Mouse (Mus musculus) thymus, adult 2 months (tissue): ENCODE results near the gene Slc36a3. TPM values are rescaled to one million over a fixed set of nuclear protein-coding genes. Genes with fewer than 3 reads are reported as not detected.

Experiments used
- DNase-seq: peaks from one replicate; pipeline ENCODE4 v3.0.0; 2021
- H3K27ac ChIP-seq: fragments of 200-500 bp; 2 replicates; pipeline ENCODE4 v1.5.1; 2012; ENCODE audit warnings: low read length, control low read depth; ENCODE audit not compliant: control insufficient read depth, insufficient read depth
- H3K27me3 ChIP-seq: fragments of 200-500 bp; 2 replicates; pipeline ENCODE4 v1.6.1; 2012; ENCODE audit warnings: mild to moderate bottlenecking, low read length, moderate library complexity, mixed read lengths; ENCODE audit not compliant: control insufficient read depth, insufficient read depth
- H3K36me3 ChIP-seq: fragments of 200-500 bp; 2 replicates; pipeline ENCODE4 v1.6.1; 2012; ENCODE audit warnings: mild to moderate bottlenecking, low read length, moderate library complexity; ENCODE audit not compliant: control insufficient read depth, insufficient read depth
- H3K4me1 ChIP-seq: fragments of 200-500 bp; replicated peaks from 2 replicates; pipeline ENCODE4 v1.6.1; 2012; ENCODE audit warnings: low read length; ENCODE audit not compliant: control insufficient read depth, insufficient read depth
- H3K4me3 ChIP-seq: fragments of 200-500 bp; 2 replicates; pipeline ENCODE4 v1.5.1; 2012; ENCODE audit warnings: mild to moderate bottlenecking, low read length, control low read depth, moderate library complexity; ENCODE audit not compliant: control insufficient read depth, insufficient read depth
- CTCF ChIP-seq: fragments of 200-500 bp; IDR thresholded peaks from 2 replicates; pipeline ENCODE4 v1.5.1; 2012; ENCODE audit warnings: mild to moderate bottlenecking, control low read depth, low read length, moderate library complexity, borderline replicate concordance; ENCODE audit not compliant: control insufficient read depth, poor library complexity, insufficient read depth; ENCODE audit errors: extremely low read depth
- POLR2A ChIP-seq: fragments of 200-500 bp; IDR thresholded peaks from 2 replicates; pipeline ENCODE4 v1.6.1; 2012; ENCODE audit warnings: mild to moderate bottlenecking, low read length, control low read depth, moderate library complexity; ENCODE audit not compliant: control insufficient read depth, poor library complexity, insufficient read depth; ENCODE audit errors: extremely low read depth
- WGBS: fragments of 180-500 bp; shearing (Covaris S2); methylation state at CpG from one replicate; pipeline ENCODE4 v1.1.7; 2018; 5-methylcytosine and 5-hydroxymethylcytosine counted together
- polyA plus RNA-seq: library from polyadenylated mRNA; depleted of rRNA; stranded (reverse); fragments of >200 nt; gene quantifications from 2 replicates; pipeline ENCODE4 v1.2.3, GENCODE M21; 2012; rRNA removed

The Slc36a3 gene
- polyA plus RNA-seq, 1 experiment = 0.74 TPM

DNA sequence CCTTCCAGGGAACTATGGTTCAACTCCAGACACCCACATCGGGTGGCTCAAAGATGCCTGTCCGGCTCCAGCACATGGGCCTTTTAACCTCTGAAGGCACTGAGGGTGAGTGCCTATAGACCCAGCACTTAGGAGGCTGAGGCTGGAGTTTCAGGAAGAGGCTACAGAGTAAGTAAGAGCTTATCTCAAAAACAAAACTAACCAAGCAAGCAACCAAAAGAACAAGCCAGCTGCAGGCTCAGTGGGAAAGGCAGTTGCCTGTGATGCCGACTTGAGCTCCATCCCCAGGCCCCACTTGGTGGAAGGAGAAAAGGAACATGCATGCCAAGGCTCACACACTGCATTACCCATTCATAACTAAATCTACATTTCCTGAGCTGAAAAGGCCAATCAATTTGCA is 73.0 kb downstream of the Slc36a3 start:
- Histone ChIP-seq H3K4me1 (peaks cover 23% of the 10 kb centered on the region), H3K27me3 (no peaks in the 10 kb centered on the region), H3K27ac (peak overlapping the region; percentile 66), H3K36me3 (no peaks in the 10 kb centered on the region), H3K4me3 (no peak overlapping the region)
- TF ChIP-seq CTCF (no peak), POLR2A (no peak)
- DNase-seq = no peak
- 35% methylated on average over 3 of the region's 3 CpGs for WGBS

DNA sequence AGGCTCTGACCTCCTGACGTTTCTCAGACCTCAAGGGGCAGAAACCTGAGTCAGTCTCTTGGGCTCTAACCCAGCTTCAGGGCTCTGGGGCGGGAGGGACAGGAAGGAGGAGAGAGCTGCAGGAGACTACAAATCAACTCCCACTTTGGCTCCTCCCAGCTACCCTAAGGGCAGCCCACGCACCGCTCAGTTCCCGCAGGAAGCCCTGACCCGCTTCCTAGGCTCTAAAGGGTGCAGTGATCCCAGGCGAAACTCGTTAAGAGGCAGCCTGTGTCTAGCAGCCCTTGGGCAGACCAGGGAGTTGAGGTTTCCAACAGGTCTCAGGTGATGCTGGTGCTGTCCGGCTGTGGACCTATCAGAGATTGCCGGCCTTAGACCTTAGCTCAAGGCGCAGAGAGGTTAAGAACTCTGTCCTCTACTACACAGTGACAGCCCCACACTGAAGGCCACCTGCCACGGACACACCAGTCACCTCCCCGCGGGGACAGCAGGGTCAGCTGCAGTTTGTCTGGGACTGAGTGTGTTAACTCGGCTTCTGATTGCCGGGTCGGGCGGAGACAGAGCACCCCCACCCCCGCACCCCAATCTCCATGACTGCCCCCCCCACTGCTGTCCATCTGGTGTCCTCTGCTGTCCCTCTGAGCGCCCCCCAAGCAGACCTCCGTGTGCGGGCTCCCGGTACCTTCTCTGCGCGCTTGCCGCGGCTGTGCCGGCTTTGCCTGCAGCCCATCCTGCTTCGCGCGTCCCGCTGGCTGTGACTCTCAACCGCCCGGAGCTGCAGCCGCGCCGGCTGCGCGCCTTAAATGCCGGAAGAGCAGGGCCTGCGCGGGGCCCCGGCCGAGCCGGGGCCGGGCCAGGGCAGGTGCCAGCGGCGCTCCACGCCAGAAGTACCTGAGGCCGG is 73.9 kb downstream of the Slc36a3 start, which contains the start of gene Ccdc69:
Ccdc69 (minus strand) TSS at position 801 of the 901 bp plus-strand sequence.
- peak within 1 kb of the TSS; percentile 66 for H3K27ac ChIP-seq
- under 1% methylated on average over 49 of the region's 50 CpGs for WGBS
- peak; percentile 73 for DNase-seq
- H3K4me3 ChIP-seq = peak within 1 kb of the TSS; percentile 89
- TF ChIP-seq CTCF (no peak), POLR2A (peak; percentile 90)
- no peaks in the 10 kb centered on the region for H3K27me3 ChIP-seq
- no peaks in the 10 kb centered on the region for H3K36me3 ChIP-seq
- peaks cover 29% of the 10 kb centered on the region for H3K4me1 ChIP-seq

DNA sequence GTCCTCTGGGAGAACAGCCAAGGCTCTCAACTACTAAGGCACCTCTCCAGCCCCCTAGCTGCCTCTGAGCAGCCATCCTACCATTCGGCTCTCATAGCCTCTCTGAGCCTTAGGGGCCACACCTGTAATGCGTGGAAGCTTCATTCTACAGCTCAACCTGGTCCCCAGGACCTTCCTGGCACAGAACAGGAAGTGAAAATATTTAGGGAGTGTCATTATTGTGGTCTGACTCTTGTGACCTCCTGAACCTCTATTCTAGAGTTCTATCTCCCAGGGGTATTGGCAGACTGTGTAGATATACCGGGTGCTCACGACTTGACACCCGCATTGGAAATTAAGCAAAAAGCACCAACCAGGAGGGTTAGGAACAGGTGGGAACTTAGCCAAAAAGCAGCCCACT is 75.3 kb downstream of the Slc36a3 start:
- peaks cover 35% of the 10 kb centered on the region for H3K4me1 ChIP-seq
- no peaks in the 10 kb centered on the region for H3K27me3 ChIP-seq
- no peak overlapping the region for H3K4me3 ChIP-seq
- DNase-seq = no peak
- 0 out of 2 replicates have a peak overlapping the region, but pooled peaks have one; percentile 25 for H3K27ac ChIP-seq
- TF ChIP-seq CTCF = no peak
- no peak for TF ChIP-seq POLR2A
- no peaks in the 10 kb centered on the region for H3K36me3 ChIP-seq
- WGBS = 80% methylated on average over 5 of the region's 5 CpGs

DNA sequence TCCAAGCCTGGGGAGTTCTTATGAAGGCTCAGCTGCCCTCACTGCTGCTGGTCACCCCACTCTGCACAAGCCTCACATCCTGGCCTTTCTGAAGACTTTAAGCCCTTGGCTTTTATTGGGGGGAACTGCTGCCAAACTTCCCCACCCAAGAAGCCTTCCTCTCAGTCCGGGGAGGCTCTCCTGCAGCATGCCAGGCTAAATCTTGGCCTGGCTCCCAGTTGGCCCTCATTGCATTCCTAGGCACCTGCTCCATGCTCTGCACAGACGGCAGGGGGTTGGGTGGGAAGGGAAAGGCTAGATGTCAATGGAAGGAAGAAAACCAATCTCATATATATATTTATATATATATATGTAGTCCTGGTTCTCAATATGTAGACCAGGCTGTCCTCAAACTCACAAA is 75.9 kb downstream of the Slc36a3 start:
- DNase-seq = no peak
- no peak overlapping the region for H3K27ac ChIP-seq
- TF ChIP-seq CTCF (no peak), POLR2A (no peak)
- peaks cover 35% of the 10 kb centered on the region for H3K4me1 ChIP-seq
- no peaks in the 10 kb centered on the region for H3K36me3 ChIP-seq
- no peaks in the 10 kb centered on the region for H3K27me3 ChIP-seq
- H3K4me3 ChIP-seq = no peak overlapping the region
- 92% methylated on average over 2 of the region's 2 CpGs for WGBS

Other genes with a start within 250 kb of the Slc36a3 start
- gene Gpx3, start 249.3 kb downstream of the Slc36a3 start, polyA plus RNA-seq = 120 and 133 TPM in 2 replicates
- 114 and 121 TPM in 2 replicates for gene Tnip1, start 188.8 kb downstream of the Slc36a3 start, polyA plus RNA-seq
- 121 and 130 TPM in 2 replicates for gene Anxa6, start 118.3 kb downstream of the Slc36a3 start, polyA plus RNA-seq
- 13.9 and 16.5 TPM in 2 replicates for gene Ccdc69, start 73.6 kb downstream of the Slc36a3 start, polyA plus RNA-seq
- gene Gm2a, start 53.6 kb downstream of the Slc36a3 start, polyA plus RNA-seq = 37.2 and 39.9 TPM in 2 replicates
- 38.6 and 44.6 TPM in 2 replicates for gene Slc36a2, start 33.4 kb upstream of the Slc36a3 start, polyA plus RNA-seq
- gene Slc36a1, start 52.6 kb upstream of the Slc36a3 start, polyA plus RNA-seq = 60.3 and 65.3 TPM in 2 replicates
- gene Fat2, start 184.9 kb upstream of the Slc36a3 start, polyA plus RNA-seq = 1.9 and 2.2 TPM in 2 replicates